Mouse (Mus musculus) CH12.LX (cell line): ENCODE measurements at regions not wholly inside any gene's neighbourhood (a gene's known extent, or its start where the extent isn't known, plus 50 kb on each side); places are given as distances from the start of the nearest gene placed in this dataset.

Experiments used
- CTCF ChIP-seq, 2 experiments: IDR thresholded peaks in 1 of 2; conservative IDR thresholded peaks in 1 of 2; 2 replicates each; pipeline ENCODE4 v1.5.1; 2011 to 2012; ENCODE audit warnings: low read depth in 2 of 2, low read length in 2 of 2, improper control_type of control experiment in 1 of 2, inconsistent platforms in 1 of 2, mild to moderate bottlenecking in 1 of 2, moderate library complexity in 1 of 2
- MAFK ChIP-seq: IDR thresholded peaks from 2 replicates; pipeline ENCODE4 v1.6.1; 2011; ENCODE audit warnings: low read length, improper control_type of control experiment; ENCODE audit not compliant: insufficient replicate concordance
- POLR2A ChIP-seq: IDR thresholded peaks from 2 replicates; pipeline ENCODE4 v1.6.1; 2011; ENCODE audit warnings: low read depth, mild to moderate bottlenecking, improper control_type of control experiment, low read length
- POLR2AphosphoS2 ChIP-seq: IDR thresholded peaks from 2 replicates; pipeline ENCODE4 v1.6.1; 2011; ENCODE audit warnings: low read depth, low read length, improper control_type of control experiment
- USF1 ChIP-seq: IDR thresholded peaks from 2 replicates; pipeline ENCODE4 v1.6.1; 2014; ENCODE audit warnings: low read depth, mild to moderate bottlenecking, inconsistent platforms, low read length, improper control_type of control experiment
- ZNF384 ChIP-seq: IDR thresholded peaks from 2 replicates; pipeline ENCODE4 v1.6.1; 2012; ENCODE audit warnings: low read depth, low read length, improper control_type of control experiment, inconsistent platforms

- TF ChIP-seq CTCF (conservative IDR thresholded peaks at IDR 0.05 in 1 of 2, IDR thresholded peaks at IDR 0.05 in 1 of 2; ENCODE audit: low read depth in 2 of 2, low read length in 2 of 2) = no peak
- no peak for TF ChIP-seq POLR2A
- no peak for TF ChIP-seq MAFK
- no peak for TF ChIP-seq POLR2AphosphoS2
- TF ChIP-seq ZNF384 = no peak
- TF ChIP-seq USF1 = no peak
These were observed 371.5 kb upstream of the Arpp21 start for GRCm38 (mm10) chr9:112607221-112607620.
